Mouse (Mus musculus) c-Kit-positive CD71-negative TER-119-negative erythroid progenitor cells, embryonic 14.5 days (primary cell): ENCODE data around the gene Rbms1.

Source experiments
- DNase-seq: peaks from one replicate; pipeline ENCODE4 v3.0.0-alpha.2; 2013; ENCODE audit warnings: low read depth

Rbms1 gene

GRCm38 (mm10) chr2:60877543-60878386 lies 85.2 kb downstream of the Rbms1 start:
- no peak for DNase-seq

- no peak for DNase-seq
Measured at GRCm38 (mm10) chr2:60876891-60877290, 86.1 kb downstream of the Rbms1 start.

DNA sequence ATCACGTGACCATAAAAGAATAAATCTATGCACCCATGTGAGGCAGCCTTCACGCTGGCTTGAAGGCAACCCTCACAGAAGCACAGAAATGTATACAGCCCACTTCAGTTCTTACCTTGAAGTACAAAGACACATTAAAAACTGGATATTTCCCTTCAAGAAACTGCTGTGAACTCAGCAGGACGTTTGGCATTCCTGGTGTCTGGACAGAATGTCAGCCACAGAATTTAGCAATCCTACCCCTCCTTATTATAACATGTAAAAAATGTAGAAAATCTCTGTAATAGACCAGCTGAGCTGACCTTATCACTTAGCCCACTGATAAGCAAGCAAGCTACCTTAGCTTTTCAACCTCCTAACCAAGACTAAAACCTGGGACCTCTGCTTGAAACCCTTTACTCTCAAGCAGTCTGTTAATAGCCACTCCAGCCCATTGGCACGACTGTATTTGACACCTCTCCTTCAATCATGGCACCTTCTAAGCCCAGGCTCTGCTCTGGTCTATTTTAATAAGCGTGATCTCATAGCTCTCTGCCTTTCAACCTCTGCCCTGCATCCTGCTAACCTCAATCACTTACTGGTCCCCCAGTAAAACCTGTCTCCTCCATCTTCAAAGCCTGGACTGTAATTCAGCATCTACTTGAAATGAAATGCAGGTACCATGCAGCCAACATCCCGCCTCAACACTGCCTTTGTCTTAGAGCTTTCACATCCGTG lies 90.7 kb downstream of the Rbms1 start:
- DNase-seq = no peak

GRCm38 (mm10) chr2:60871001-60871400 lies 92.0 kb downstream of the Rbms1 start:
- no peak for DNase-seq

DNA sequence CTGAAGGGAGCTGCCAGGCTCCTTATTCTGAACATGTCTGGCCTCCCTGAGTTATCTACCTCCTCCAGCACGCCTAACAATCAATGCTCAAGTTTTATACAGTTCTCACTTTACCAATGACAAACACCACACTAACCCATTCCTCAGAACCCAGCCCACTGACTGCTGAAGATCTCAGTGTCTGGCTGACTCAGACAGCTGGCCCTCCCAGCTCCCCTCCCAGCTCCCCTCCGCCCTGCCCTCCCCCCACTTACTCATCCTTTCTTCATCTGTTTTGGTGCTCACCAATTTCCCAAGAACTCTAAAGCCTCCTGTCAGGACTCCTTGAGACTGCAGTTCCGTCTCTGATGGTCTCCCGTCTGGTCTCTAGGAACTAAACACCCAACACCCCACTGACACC lies 92.5 kb downstream of the Rbms1 start:
- no peak for DNase-seq

GRCm38 (mm10) chr2:60869001-60869743 lies 93.8 kb downstream of the Rbms1 start:
- DNase-seq = no peak

GRCm38 (mm10) chr2:60868060-60868662 lies 94.8 kb downstream of the Rbms1 start:
- DNase-seq = no peak

DNA sequence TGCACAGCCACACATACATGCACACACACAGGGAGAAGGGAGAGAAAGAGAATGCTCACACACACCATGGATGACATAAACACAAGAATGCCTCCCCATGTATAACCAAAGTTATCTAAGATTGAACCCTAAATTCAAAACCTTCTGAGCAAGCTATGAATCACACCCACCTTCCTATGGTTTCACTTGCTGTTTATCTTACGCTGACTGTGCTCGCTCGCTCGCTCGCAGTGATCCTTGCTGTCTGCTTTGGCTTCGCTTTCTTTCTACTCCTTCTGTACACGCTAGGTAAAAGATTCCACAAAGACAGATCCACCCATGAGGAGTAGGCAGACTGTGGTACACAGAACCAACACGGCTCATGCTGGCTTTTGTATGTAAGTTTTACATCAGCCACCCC lies 95.7 kb downstream of the Rbms1 start:
- DNase-seq = no peak

DNA sequence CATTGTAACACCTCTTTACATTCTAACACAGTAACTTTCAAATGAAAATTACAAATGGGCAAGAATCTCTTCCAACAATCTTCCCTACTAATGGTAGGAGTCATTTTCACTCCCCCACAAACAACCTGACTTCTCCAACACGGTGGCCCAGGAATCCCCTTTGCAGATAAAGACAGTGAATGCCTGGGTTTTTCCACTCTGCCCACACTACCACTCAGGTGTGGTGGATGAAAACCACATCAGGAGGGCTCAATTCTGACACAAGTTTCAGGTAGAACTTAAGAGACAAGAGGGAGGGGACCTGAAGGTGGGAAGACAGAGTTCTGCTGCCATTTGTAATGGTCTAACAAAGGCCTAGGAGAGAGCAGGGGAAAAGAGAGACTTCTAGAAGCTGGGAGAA lies 97.1 kb downstream of the Rbms1 start:
- DNase-seq = no peak

GRCm38 (mm10) chr2:60864977-60865376 lies 98.0 kb downstream of the Rbms1 start:
- DNase-seq = no peak

GRCm38 (mm10) chr2:60864256-60864795 lies 98.7 kb downstream of the Rbms1 start:
- no peak for DNase-seq

DNA sequence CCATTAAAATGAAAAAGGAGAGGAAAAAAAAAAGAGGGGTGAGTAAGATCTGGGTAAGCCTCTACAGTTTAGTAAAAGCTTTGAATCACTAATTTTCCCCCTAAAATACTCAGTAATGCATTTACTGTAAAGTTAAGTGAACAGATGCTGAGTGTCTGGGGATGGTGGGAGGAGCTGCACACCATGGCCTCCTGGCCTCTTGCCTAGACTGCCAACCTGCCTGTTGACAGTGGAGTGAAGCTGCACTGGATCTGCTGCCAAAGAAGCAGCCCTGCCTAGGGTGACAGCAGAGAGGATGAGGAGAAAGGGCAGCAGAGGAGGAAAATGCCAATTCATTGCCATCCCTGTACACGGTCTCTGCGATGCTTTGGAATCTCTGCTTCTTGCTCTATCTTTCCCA lies 99.2 kb downstream of the Rbms1 start:
- no peak for DNase-seq

- no peak for DNase-seq
Measured at GRCm38 (mm10) chr2:60862913-60863711, 99.9 kb downstream of the Rbms1 start.

GRCm38 (mm10) chr2:60858116-60858515 lies 104.9 kb downstream of the Rbms1 start:
- DNase-seq = no peak

GRCm38 (mm10) chr2:60856097-60856496 lies 106.9 kb downstream of the Rbms1 start:
- DNase-seq = no peak

DNA sequence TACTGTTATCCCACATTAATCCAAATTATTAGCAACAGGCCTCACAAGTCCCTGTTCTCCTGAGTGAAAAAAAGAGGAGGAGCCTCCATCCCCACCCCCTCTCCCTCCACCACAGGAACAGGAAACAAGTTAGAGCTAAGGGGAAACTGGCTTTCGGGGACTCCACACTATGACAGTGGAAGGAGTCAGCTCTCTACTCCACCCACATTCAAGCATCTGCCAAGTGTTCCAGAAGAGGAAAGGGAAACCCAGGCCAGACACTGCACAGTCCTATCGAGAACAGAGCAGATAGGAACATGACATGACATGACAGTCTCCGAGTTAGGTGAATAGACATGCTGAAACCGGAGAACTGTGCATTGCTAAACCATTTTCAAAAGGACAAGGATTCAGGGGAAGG lies 108.0 kb downstream of the Rbms1 start:
- no peak for DNase-seq

GRCm38 (mm10) chr2:60851898-60852297 lies 111.1 kb downstream of the Rbms1 start:
- no peak for DNase-seq

DNA sequence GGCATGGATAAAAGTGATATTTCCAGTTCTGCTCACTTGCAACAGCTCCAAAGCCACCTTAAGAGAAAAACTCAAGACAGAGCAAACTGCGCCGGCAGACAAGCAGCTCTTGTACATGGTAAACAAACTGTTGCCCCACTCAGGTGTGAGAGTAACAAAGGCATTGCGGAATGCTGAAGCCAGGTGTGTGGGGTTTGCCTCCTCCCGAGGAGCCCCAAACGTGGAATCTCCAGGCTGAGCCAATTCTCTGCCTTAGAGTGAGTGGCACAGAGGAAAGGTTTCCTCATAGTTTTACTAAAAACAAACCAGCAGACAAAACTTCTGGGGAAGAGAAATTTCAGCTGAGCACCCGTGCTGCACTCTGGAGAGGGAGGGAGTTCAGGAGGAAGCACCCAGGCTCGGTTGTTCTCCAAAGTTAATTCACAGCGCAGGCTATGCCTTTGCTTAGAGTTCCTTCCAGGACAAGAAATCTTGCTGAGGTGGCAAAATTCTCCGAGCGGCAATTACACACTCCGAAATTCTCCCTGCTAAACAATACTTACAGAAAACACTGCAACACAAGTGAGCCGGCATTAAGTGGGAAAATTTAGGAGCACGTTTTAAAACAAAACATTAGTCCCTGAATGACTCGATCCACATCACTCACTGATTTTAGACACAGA lies 111.8 kb downstream of the Rbms1 start:
- no peak for DNase-seq

DNA sequence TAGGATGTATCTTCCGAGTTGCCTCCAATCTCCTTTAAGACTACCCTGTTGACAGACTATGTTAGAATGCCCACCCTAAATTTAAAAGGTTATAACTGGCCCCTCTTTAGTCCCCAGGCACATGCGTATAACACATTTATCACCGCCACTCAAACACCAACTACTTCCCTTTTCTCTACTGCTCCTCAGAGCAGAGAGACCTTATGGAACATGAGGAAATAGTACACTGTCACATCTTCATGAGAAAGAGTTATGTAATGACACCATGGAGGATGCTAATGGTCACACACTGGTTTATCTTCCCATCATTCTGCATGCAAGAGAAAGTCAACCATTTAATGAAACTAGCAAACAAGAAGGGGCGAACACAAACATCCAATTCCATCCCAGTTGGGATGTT lies 114.5 kb downstream of the Rbms1 start:
- no peak for DNase-seq

DNA sequence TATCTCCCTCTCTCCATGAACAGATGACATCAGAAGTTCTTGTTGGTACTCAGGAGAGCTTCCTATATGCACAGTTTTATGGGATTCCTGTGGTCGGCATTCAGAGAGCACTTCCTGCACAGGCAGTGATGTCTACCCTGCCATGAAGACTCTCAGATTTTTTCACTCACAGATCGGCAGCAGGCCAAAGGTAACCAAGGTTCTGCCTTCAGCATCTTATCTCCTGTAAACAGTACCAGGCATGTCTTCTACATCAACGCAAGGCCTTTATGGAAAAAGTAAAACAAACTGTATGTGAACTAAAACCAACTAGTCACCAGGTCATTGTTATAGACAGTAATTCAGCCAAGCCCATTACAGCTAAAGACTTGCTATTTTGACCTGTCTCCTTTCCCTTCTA lies 115.0 kb downstream of the Rbms1 start:
- DNase-seq = no peak
